Mouse (Mus musculus) adrenal gland, adult 10 weeks (tissue): ENCODE measurements around the gene Gstt1. TPM values are rescaled to one million over a fixed set of nuclear protein-coding genes. Genes with fewer than 3 reads are reported as not detected.

ENCODE experiments used
- polyA plus RNA-seq: library from polyadenylated mRNA; stranded (reverse); fragments of 350-450 nt; fragmentation: Illumina TruSeq; extraction: RNeasy Lipid Tissue Mini Kit (QIAGEN cat#74804); gene quantifications from one replicate; pipeline ENCODE4 v1.2.3, GENCODE M21; 2014; ENCODE audit warnings: low read depth, low replicate concordance

Gene Gstt1
- 1.6 TPM for polyA plus RNA-seq

DNA sequence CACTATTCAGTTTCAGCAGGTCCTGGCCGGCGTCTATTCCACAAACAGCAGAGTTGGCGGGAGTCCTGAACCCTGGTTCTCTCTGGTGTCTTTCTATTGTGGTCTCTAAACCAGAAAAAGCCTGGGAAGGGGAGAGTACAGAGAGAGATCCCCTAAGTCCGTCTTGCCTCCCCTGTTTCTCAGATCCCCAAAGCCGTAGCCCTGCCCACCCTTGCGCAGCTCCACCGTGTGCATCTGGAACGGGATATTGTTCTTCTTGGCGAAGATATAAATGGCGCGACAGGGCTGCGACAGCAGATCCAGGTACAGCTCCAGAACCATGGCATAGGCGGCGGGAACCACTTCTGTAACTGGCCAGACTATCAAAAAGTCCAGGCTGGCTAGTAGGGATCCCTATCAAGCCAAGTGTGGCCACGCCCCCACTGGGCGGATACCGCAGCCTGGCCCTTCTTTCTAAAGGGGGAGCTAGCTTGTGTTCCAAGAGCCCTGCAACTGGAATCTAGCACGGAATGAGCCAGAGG is at the start of gene Gstt1:
Gene Gstt1, minus strand, starts transcription at position 409 of the 521 bp plus-strand sequence.

DNA sequence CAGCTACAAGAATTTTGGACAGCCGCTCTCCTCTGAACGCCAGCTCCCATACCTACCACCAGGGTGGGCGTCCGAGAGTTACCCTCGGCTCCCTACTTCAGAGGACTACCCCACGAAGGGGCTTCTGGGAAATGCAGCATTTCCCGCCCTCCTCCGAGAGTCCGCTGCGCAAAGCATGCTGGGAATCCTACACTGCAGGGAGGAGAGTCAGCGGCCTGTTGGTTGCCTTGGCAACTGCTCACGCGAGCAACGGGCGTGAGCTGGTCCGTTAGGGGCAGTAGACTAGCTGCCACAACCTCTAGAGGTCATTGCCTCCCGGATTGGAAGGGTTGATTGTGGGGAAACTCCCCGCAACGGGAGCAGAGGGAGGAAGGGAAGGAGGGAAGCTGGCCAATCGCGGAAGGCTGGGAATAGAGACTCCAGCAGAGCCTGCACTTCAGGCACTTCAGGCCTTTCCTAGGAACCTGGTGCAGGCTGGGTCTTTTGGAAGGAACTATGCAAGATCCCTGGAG is 38.9 kb upstream of the Gstt1 start, which contains the start of gene Gstt2:
Gene Gstt2, minus strand, starts transcription at position 177 of the 512 bp plus-strand sequence.

DNA sequence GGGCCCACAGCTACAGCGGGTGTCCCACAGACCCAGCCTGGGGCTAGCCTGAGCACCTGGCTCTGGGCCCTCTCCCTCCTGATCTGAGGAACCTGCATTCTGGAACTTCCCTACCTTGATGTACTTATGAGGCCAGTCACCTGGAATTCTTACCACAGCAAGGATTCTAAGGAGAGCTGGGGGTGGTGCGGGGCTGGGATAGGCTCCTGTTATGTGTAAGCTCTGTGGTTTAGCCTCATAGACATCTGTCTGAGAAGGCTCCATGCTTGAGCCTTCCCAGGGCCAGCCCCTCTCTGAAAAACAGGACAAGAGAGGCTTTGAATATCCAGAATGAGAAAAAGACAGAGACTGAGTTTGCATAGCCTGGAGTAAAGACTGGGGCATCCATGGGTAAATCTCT is 24.1 kb upstream of the Gstt1 start, which contains the start of gene Gstt4:
Gene Gstt4, minus strand, starts transcription at position 101 of the 400 bp plus-strand sequence.

GRCm38 (mm10) chr10:75780769-75781578 is 17.4 kb downstream of the Gstt1 start, which contains the start of the genes Gm20441 and Gstt3:
Gene Gm20441 (minus strand): TSS chr10:75780954.
Gene Gstt3 (minus strand): TSS chr10:75781414.

DNA sequence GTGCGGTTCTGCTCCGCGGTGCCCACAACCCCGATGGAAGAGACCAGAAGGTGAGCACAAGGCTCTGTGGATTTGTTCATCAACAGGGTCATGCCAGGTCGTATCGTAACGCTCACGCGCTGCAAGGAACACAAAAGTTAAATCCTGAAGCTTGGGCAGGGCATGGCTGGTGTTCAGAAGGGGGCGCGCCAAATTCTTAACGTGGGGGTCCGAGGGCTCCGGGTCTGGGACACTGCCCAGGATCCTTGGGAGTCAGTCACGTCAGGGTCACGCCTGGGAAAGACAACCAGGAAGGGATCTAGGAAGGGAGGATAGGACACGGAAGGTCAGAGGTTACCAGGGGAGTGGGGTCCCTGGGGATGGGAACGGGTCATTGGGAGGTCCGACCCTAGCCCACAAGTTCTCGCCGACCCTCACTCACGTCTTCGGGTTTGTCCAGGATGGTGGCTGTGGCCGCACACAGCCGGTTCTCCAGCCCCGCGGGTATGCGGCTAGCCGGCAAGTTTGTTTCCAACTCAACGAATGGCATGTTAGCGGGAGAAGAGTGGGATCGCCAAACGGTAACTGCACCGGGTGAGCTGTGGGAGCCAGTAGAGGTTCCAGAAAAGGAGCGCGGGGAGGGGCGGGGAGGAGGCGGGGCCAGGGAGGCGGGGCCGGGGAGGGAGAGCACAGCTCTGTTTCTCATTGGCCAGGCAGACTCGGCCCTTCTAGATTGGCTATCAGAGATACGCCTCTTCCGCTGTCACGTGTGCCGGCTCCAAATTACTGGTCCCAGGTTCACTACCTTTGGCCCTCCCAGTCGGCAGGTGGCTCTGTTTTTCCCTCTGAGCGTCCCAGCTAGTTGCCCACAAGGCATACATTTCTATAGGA is 25.4 kb downstream of the Gstt1 start, which contains the start of gene Ddt:
Gene Ddt, minus strand, starts transcription at position 620 of the 870 bp plus-strand sequence.

DNA sequence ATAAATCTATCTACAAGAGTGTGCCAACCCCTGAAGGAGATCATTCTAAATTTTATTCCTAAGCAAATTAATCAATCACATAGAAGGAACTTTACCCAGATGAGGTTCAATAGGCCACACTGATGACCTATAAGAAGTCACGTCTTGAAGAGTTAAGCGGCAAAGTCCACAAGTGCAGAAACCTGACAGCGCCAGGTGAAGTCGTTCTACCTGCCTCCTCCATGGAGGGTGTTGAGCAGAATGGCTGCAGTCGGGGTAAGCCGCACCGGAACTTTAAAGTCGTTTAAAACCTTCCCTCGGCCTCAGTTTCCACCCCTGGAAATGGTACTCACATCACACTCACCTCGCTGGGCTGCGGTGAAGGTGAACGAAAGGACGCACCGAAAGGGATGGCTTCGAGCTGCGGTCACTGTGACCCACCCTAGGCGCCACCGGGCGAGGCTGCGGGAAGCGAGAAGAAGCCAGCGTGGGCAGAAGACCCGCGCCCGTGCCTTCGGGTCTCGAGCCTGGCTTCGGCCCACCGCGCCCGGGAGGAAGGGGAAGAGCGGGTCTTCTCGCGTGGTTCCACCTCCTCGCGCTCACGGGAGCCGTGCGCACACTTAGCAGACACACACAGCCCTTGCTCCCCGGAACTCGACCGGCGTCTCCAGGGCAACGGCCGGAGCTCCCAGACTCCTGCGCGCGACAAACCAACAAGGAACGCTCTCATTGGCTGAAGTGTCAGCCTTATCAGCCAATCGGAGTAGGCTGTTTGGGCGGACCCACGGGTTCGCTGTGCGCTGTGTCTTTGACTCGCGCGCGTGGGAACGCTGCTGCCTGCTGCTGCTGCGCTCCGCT is 34.5 kb downstream of the Gstt1 start, which contains the start of gene Cabin1:
Gene Cabin1, minus strand, starts transcription at position 660 of the 837 bp plus-strand sequence.

Other genes with a start within 250 kb of the Gstt1 start
- gene Lrrc75b, start 238.3 kb downstream of the Gstt1 start, polyA plus RNA-seq = 0.52 TPM
- gene Ggt1, start 237.0 kb downstream of the Gstt1 start, polyA plus RNA-seq = not detected
- gene Ggt5, start 209.2 kb downstream of the Gstt1 start, polyA plus RNA-seq = 1.0 TPM
- gene Susd2, start 154.6 kb downstream of the Gstt1 start, polyA plus RNA-seq = 2.7 TPM
- 5.5 TPM for gene Cabin1, start 34.2 kb downstream of the Gstt1 start, polyA plus RNA-seq
- gene Ddt, start 25.2 kb downstream of the Gstt1 start, polyA plus RNA-seq = 4.5 TPM
- gene Gm20441, start 17.6 kb downstream of the Gstt1 start, polyA plus RNA-seq = not detected
- 6.8 TPM for gene Gstt3, start 17.2 kb downstream of the Gstt1 start, polyA plus RNA-seq
- gene Gstt4, start 24.0 kb upstream of the Gstt1 start, polyA plus RNA-seq = not detected
- 2.4 TPM for gene Gstt2, start 38.8 kb upstream of the Gstt1 start, polyA plus RNA-seq
- gene Mif, start 61.7 kb upstream of the Gstt1 start, polyA plus RNA-seq = not detected
- gene Derl3, start 94.8 kb upstream of the Gstt1 start, polyA plus RNA-seq = not detected
- gene Smarcb1, start 123.0 kb upstream of the Gstt1 start, polyA plus RNA-seq = 17.3 TPM
- 44.3 TPM for gene Chchd10, start 134.5 kb upstream of the Gstt1 start, polyA plus RNA-seq
- gene Mmp11, start 137.9 kb upstream of the Gstt1 start, polyA plus RNA-seq = 2.8 TPM
- gene Gm867, start 142.1 kb upstream of the Gstt1 start, polyA plus RNA-seq = not detected
- not detected for gene Vpreb3, start 144.5 kb upstream of the Gstt1 start, polyA plus RNA-seq
- gene Gm5134, start 155.9 kb upstream of the Gstt1 start, polyA plus RNA-seq = not detected
- 7.5 TPM for gene Zfp280b, start 234.1 kb upstream of the Gstt1 start, polyA plus RNA-seq